Mouse (Mus musculus) ES-E14 (cell line): ENCODE results near the gene Scn3b. TPM values are rescaled to one million over a fixed set of nuclear protein-coding genes. Genes with fewer than 3 reads are reported as not detected.

Experiments
- DNase-seq: peaks from one replicate; pipeline ENCODE4 v3.0.0-alpha.2; 2013; ENCODE audit warnings: low read depth, low spot score
- H3K27ac ChIP-seq: 2 replicates; pipeline ENCODE4 v1.5.1; 2012; ENCODE audit warnings: low read depth, mild to moderate bottlenecking, low read length, moderate library complexity, mixed read lengths; ENCODE audit not compliant: poor library complexity, insufficient read depth, severe bottlenecking
- H3K36me3 ChIP-seq: 2 replicates; pipeline ENCODE4 v1.6.1; 2012; ENCODE audit warnings: mild to moderate bottlenecking, low read length, moderate library complexity, mixed read lengths; ENCODE audit not compliant: control insufficient read depth, poor library complexity, insufficient read depth, severe bottlenecking
- H3K4me1 ChIP-seq, 2 experiments: fragments of 150-350 bp in 1 of 2; sonication (generic) in 1 of 2; 2 replicates each; pipeline ENCODE4 v1.6.1; 2012; ENCODE audit warnings: low read length in 2 of 2, mild to moderate bottlenecking in 1 of 2, mixed read lengths in 1 of 2; ENCODE audit not compliant: control insufficient read depth in 2 of 2, insufficient read depth in 2 of 2, poor library complexity in 1 of 2
- H3K4me3 ChIP-seq, 2 experiments: fragments of 150-350 bp in 1 of 2; sonication (generic) in 1 of 2; 2 replicates each; pipeline ENCODE4 v1.5.1; 2012; ENCODE audit warnings: low read length in 2 of 2, low read depth in 1 of 2, mild to moderate bottlenecking in 1 of 2, mixed read lengths in 1 of 2; ENCODE audit not compliant: insufficient read depth in 1 of 2, poor library complexity in 1 of 2, severe bottlenecking in 1 of 2
- H3K9ac ChIP-seq: 2 replicates; pipeline ENCODE4 v1.6.1; 2012; ENCODE audit warnings: low read depth, mild to moderate bottlenecking, low read length, mixed read lengths; ENCODE audit not compliant: poor library complexity, insufficient read depth, severe bottlenecking
- H3K9me3 ChIP-seq: fragments of 150-350 bp; sonication (generic); 2 replicates; pipeline ENCODE4 v1.6.1; 2012; ENCODE audit warnings: low read depth, mild to moderate bottlenecking, low read length; ENCODE audit not compliant: control insufficient read depth, insufficient read depth
- CHD2 ChIP-seq: IDR thresholded peaks from 2 replicates; pipeline ENCODE4 v1.6.1; 2014; ENCODE audit warnings: mild to moderate bottlenecking, low read depth, low read length, inconsistent platforms
- HCFC1 ChIP-seq: IDR thresholded peaks from 2 replicates; pipeline ENCODE4 v1.6.1; 2012; ENCODE audit warnings: low read length, inconsistent platforms, borderline replicate concordance; ENCODE audit not compliant: insufficient read depth
- MAFK ChIP-seq: IDR thresholded peaks from 2 replicates; pipeline ENCODE4 v1.6.1; 2014; ENCODE audit warnings: mild to moderate bottlenecking, low read depth, low read length, inconsistent platforms; ENCODE audit not compliant: insufficient read depth
- ZC3H11A ChIP-seq: IDR thresholded peaks from 2 replicates; pipeline ENCODE4 v1.6.1; 2012; ENCODE audit warnings: low read depth, mild to moderate bottlenecking, inconsistent platforms, low read length, borderline replicate concordance
- ZNF384 ChIP-seq: IDR thresholded peaks from 2 replicates; pipeline ENCODE4 v1.6.1; 2012; ENCODE audit warnings: low read depth, low read length, inconsistent platforms
- in situ Hi-C, 2 experiments: fragments of 600-800 bp; cut with MboI; formaldehyde crosslinking; loops; one replicate each; pipeline ENCODE4 v1.15.1; 2025; ENCODE audit warnings: low sequenced_read_pairs in 2 of 2, inconsistent platforms in 1 of 2; ENCODE audit not compliant: unreplicated experiment in 2 of 2
- total RNA-seq: library from RNA; depleted of rRNA; stranded (reverse); fragments of 300-350 nt; gene quantifications from 2 replicates; pipeline ENCODE4 v1.2.3, GENCODE M21; 2012; rRNA removed

The Scn3b gene
- 3.1 TPM in 2 replicates for total RNA-seq

DNA sequence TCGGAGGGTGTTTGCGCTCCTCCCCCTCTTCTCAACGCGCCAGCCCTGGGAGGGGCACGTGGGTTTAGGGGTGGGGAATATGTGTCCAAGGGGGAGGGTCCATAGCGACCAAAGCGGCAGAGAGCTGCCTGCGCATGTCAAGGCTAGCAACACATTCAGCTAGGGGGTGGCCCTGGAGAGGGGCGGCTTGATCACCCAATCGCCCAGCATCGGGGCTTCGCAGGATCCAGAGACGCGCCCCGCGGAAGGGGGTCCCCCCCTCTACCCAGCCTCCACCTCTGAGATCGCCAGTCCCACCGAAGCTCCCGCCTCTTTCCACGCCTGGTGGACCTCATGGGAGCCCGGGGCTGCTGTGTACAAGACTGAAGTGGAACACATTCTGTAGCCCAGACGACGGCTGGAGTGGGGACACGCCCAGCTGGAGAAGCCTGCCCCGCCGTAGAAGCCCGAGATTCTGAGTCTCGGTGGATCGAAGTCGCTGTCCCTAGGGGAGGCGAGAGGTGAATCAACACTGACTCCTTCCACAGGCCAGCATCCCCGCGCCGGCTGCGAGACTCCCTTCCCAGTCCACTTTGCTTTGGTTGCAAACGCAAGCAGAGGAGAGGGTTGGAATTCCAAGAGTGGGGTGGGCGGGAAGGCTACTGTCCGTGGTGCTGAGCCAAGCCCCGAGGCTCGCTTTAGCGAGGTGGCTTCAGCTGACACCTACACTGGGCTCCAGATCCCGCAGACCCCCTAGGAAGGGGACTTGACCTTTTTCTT is at the start of gene Scn3b:
Gene Scn3b, plus strand, starts transcription at position 115 of the 759 bp plus-strand sequence.
- peak; percentile 69 for DNase-seq
- no peak within 1 kb of the TSS for H3K27ac ChIP-seq
- H3K4me3 ChIP-seq, result peak within 1 kb of the TSS; percentile 63 to 75
- in situ Hi-C loops, result no loop called here
- TF ChIP-seq ZNF384, result no peak
- TF ChIP-seq HCFC1, result no peak
- TF ChIP-seq CHD2, result no peak
- no peak for TF ChIP-seq MAFK
- TF ChIP-seq ZC3H11A, result no peak
- H3K4me1 ChIP-seq, result peaks cover 0 to 7% of the 10 kb centered on the region in 2 experiments; a peak in 1 of 4 replicates
- H3K9ac ChIP-seq, result peak within 1 kb of the TSS; percentile 44; the same call in 1 of the 2 replicates
- H3K36me3 ChIP-seq, result no peaks in the 10 kb centered on the region
- no peaks in the 10 kb centered on the region for H3K9me3 ChIP-seq

DNA sequence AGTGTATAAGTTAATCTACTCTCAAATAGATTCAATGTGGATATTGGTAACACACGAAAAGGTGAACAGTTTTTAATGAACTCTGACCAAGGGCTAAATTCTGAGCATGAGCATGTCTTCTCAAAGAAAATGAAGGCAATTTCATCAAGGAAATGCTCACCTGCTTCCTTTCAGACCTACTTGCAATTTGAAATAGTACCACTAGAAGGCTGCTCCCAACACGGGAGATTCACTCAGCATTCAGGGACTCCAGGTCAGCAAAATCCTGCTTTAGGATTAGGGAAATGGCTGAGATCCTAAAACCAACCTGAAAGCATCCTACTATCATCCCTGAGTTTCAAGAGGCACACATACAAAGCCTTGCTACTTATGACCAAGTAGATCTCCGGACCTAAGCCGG is 44.7 kb upstream of the Scn3b start:
- H3K9me3 ChIP-seq, result no peaks in the 10 kb centered on the region
- in situ Hi-C loops, result no loop called here
- no peak for DNase-seq
- H3K9ac ChIP-seq, result no peak overlapping the region
- no peak overlapping the region for H3K4me3 ChIP-seq
- peaks cover 18% of the 10 kb centered on the region for H3K36me3 ChIP-seq
- TF ChIP-seq HCFC1, result no peak
- 0 out of 2 replicates have a peak, but pooled peaks have one; percentile 27 for TF ChIP-seq MAFK
- no peak overlapping the region for H3K27ac ChIP-seq
- peaks cover 2 to 13% of the 10 kb centered on the region in 2 experiments; a peak in 3 of 4 replicates for H3K4me1 ChIP-seq

DNA sequence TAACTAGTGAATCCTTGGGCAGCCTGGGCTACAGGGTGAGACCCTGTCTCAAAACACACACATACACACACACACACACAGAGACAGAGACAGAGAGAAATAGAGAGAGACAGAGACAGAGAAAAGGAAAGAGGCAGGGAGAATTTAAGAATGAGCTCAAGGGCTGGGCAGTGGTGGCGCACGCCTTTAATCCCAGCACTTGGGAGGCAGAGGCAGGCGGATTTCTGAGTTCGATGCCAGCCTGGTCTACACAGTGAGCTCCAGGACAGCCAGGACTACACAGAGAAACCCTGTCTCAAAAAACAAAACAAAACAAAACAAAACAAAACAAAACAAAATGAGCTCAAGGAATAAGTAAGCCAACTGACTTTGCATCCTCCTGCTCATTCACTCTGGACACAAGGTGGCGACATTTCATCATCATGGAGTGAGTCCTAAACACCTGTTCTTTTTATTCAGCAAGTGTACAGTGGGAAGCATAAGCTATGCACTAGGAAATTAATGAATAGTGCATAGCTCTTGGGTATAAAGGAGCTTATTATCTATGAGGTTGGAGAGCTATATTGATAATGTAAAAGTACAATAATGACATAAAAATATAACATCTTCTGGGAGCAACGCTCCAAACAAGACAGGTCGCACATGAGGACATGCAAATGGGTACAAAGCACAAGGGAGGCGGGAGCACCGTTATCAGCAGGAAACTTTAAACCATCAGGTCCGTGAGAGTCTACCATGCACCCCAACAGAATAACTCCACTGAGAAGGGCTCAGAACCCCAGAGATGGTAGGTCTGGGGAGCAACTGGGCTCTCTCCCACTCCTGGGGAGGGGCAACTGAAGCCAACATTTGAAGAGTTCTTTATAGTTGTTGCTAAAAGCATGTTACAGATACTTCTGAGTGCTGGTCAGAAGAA is 40.9 kb upstream of the Scn3b start:
- Histone ChIP-seq H3K36me3 (peaks cover 25% of the 10 kb centered on the region), H3K9me3 (no peaks in the 10 kb centered on the region), H3K4me3 (no peak overlapping the region), H3K9ac (peak overlapping the region; percentile 45; the same call in 1 of the 2 replicates), H3K27ac (no peak overlapping the region), H3K4me1 (peaks cover 2 to 19% of the 10 kb centered on the region in 2 experiments)
- in situ Hi-C loops, result no loop called here
- peak; percentile 66 for DNase-seq
- TF ChIP-seq ZC3H11A (peak; percentile 27; the same call in 1 of the 2 replicates), CHD2 (no peak), MAFK (no peak), ZNF384 (no peak), HCFC1 (no peak)

DNA sequence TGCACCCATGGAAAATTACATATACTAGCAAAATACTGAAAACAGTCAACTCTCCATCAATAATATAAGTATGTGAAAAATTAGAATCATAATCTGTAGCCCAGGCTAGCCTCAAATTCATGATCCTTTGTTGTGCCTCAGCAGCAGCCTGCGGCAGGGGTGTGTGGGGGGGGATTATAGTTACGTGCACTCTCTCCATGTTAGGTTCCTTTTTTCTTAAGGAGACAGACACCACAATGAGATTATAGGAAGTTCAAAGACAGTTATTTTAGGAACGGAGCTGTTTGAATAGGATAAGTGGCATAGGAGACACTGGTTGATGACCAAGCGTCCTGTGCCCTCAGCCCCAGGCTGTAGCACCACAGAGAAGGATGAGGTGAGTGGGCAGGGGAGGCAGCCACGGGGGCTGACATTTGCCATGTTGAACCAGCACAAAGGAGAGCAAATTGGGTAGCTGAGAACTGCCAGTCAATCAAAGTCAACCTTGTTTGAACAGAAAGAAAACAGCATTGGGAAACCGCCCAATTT is 40.1 kb upstream of the Scn3b start:
- Histone ChIP-seq H3K4me1 (peaks cover 2 to 19% of the 10 kb centered on the region in 2 experiments), H3K4me3 (no peak overlapping the region), H3K9me3 (no peaks in the 10 kb centered on the region), H3K27ac (no peak overlapping the region), H3K9ac (no peak overlapping the region), H3K36me3 (peaks cover 28% of the 10 kb centered on the region)
- DNase-seq, result no peak
- TF ChIP-seq MAFK (no peak), ZNF384 (no peak), HCFC1 (no peak), ZC3H11A (no peak), CHD2 (no peak)
- in situ Hi-C loops, result no loop called here
